Mouse (Mus musculus) hindbrain, embryonic 12.5 days (tissue): ENCODE data around the gene Ermard. TPM values are rescaled to one million over a fixed set of nuclear protein-coding genes. Genes with fewer than 3 reads are reported as not detected.

Source experiments
- polyA plus RNA-seq: library from polyadenylated mRNA; unstranded; fragments of >200 nt; fragmentation: Nextera tagmentation; extraction: Ambion mirVana; gene quantifications from 2 replicates; pipeline ENCODE4 v1.2.1, GENCODE M21; 2016

Ermard gene
- polyA plus RNA-seq, 1 experiment from 2014 or later: 112 TPM

Other genes starting within 250 kb of the Ermard start
- gene Wdr27, start 98.0 kb upstream of the Ermard start, polyA plus RNA-seq: 7.0 and 8.5 TPM in 2 replicates
- gene 1600012H06Rik, start 98.0 kb upstream of the Ermard start, polyA plus RNA-seq: 37.5 and 39.5 TPM in 2 replicates
- 22.2 and 24.9 TPM in 2 replicates for gene Phf10, start 79.9 kb upstream of the Ermard start, polyA plus RNA-seq
- 10.3 and 12.2 TPM in 2 replicates for gene 9030025P20Rik, start 62.7 kb upstream of the Ermard start, polyA plus RNA-seq
- 1.1 TPM in 1 of 2 replicates, not detected in the other for gene Gm3417, start 62.4 kb upstream of the Ermard start, polyA plus RNA-seq
- gene Gm3435, start 31.0 kb upstream of the Ermard start, polyA plus RNA-seq: 10.3 and 11.7 TPM in 2 replicates
- gene Tcte3, start 280 bp downstream of the Ermard start, polyA plus RNA-seq: not detected in 2 replicates
- gene Gm3448, start 329 bp downstream of the Ermard start, polyA plus RNA-seq: 5.9 and 6.5 TPM in 2 replicates